Mouse (Mus musculus): Measurements from ENCODE around the gene Olfr963. TPM values are rescaled to one million over a fixed set of nuclear protein-coding genes. Genes with fewer than 3 reads are reported as not detected.
"Not testable (repeated sequence)": the region's sequence is repeated elsewhere in the genome, so short reads cannot be mapped to it uniquely, and the experiment has no call there.

Gene Olfr963
- polyA plus RNA-seq, 1 experiment, result not detected

DNA sequence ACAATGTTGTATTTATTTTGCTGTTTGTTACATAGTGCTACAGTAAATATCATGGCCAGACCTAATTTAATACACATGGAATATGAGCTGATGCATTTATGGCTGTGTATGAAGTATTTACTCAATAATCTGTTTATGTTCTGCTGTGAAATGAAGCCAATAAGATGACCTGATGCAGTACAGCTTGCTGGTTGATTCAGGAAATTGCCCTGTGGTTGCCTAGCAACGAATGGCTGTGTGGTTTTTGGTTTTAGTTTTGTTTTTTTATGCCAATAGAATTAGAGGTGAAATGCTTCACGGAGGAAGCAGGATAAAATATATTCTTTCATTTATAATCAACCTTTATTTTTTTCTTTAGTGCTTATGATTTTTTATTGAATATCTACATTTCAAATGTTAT, 12.3 kb downstream of the Olfr963 start:
- TF ChIP-seq POLR2A (IDR thresholded peaks at IDR 0.05; ENCODE audit: insufficient read depth, low read length) (no peak), CTCF (IDR thresholded peaks at IDR 0.05; ENCODE audit: low read depth, low read length) (no peak), EP300 (IDR thresholded peaks at IDR 0.05; ENCODE audit: insufficient read depth, low read depth, low read length) (no peak)
- no peaks in the 10 kb centered on the region for H3K9me3 ChIP-seq (replicated peaks; ENCODE audit: control insufficient read depth, insufficient read depth, low read length, poor library complexity, severe bottlenecking)

DNA sequence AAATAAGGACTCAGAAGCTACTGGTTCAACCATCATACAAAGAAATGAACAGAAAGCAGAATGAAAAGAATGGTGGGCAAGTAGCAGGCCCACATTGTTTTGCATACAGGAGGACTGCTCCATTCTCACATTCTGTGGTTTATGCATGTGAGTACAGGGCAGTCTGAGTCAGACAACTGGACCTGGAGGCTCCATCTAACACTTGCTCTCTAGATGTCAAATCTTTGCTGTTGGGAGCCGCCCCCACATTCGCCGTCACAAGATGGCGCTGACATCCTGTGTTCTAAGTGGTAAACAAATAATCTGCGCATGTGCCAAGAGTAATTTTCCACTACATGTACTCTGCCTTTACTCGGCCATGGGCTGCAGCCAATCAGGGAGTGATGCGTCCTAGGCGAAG, 34.1 kb downstream of the Olfr963 start:
- H3K4me1 ChIP-seq (ENCODE audit: control insufficient read depth, insufficient read depth, low read length); H3K4me3 ChIP-seq (ENCODE audit: low read depth, low read length); H3K9ac ChIP-seq (ENCODE audit: low read depth, poor library complexity, severe bottlenecking); H3K9me3 ChIP-seq (replicated peaks; ENCODE audit: control insufficient read depth, insufficient read depth, low read length, poor library complexity, severe bottlenecking); H3K36me3 ChIP-seq (ENCODE audit: control insufficient read depth, insufficient read depth, low read length, poor library complexity, severe bottlenecking); H3K27me3 ChIP-seq (ENCODE audit: control insufficient read depth, insufficient read depth, low read length, poor library complexity, severe bottlenecking); H3K27ac ChIP-seq (ENCODE audit: insufficient read depth, low read length): not testable (repeated sequence)

More for the DNA sequence above, 12.3 kb downstream of the Olfr963 start:
- H3K9ac ChIP-seq (ENCODE audit: low read depth, poor library complexity, severe bottlenecking), result no peak overlapping the region
- H3K4me1 ChIP-seq (ENCODE audit: control insufficient read depth, insufficient read depth, low read length), result no peaks in the 10 kb centered on the region
- no peaks in the 10 kb centered on the region for H3K27me3 ChIP-seq (ENCODE audit: control insufficient read depth, insufficient read depth, low read length, poor library complexity, severe bottlenecking)
- H3K27ac ChIP-seq (ENCODE audit: insufficient read depth, low read length), result no peak overlapping the region
- no peaks in the 10 kb centered on the region for H3K36me3 ChIP-seq (ENCODE audit: control insufficient read depth, insufficient read depth, low read length, poor library complexity, severe bottlenecking)
- no peak overlapping the region for H3K4me3 ChIP-seq (ENCODE audit: low read depth, low read length)

DNA sequence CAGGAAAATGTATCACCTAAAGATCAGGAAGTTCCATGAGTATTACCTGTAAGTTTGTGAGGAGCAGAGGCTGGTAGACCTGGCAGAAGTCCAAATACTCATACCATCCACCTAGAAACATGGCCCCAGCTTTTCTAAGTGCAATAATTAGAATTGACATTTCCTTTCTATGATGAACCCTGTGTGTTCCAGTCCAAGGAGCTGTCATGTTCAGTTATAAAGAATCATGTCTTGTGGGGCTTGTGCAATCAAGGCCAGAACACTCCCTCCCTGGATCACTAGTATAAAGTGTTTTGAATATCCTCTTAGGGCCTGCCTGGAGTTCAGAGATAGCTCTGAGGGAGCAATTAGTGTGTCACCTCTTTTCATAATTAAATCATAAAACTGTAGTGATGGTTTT, 40.0 kb downstream of the Olfr963 start, which contains the start of gene Olfr149:
Gene Olfr149 (minus strand): TSS at position 101 of the 400 bp plus-strand sequence.
- H3K4me3 ChIP-seq (ENCODE audit: low read depth, low read length), result no peak within 1 kb of the TSS
- TF ChIP-seq POLR2A (IDR thresholded peaks at IDR 0.05; ENCODE audit: insufficient read depth, low read length) (no peak), EP300 (IDR thresholded peaks at IDR 0.05; ENCODE audit: insufficient read depth, low read depth, low read length) (no peak), CTCF (IDR thresholded peaks at IDR 0.05; ENCODE audit: low read depth, low read length) (no peak)
- no peaks in the 10 kb centered on the region for H3K36me3 ChIP-seq (ENCODE audit: control insufficient read depth, insufficient read depth, low read length, poor library complexity, severe bottlenecking)

DNA sequence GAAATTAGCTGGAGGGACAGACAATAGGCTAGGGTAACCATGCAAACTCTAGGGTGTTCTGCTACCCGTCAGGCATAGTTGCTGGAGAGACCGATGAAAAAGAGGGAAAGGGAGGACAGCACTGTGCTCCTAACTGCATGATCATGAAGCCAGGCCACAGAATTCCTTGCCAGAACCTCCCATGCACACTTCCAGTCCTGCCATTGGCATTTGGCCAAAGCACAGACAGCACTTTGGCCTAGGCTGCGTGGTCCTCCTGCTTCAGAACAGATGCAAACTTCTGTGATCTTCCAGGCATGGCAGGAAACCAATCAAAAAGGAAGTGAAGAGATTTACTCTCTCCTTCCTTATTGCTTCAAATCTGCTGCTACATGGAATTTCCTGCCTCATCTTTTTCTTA, 42.0 kb downstream of the Olfr963 start:
- Histone ChIP-seq H3K4me1 (ENCODE audit: control insufficient read depth, insufficient read depth, low read length) (no peaks in the 10 kb centered on the region), H3K36me3 (ENCODE audit: control insufficient read depth, insufficient read depth, low read length, poor library complexity, severe bottlenecking) (no peaks in the 10 kb centered on the region), H3K9ac (ENCODE audit: low read depth, poor library complexity, severe bottlenecking) (no peak overlapping the region), H3K27ac (ENCODE audit: insufficient read depth, low read length) (no peak overlapping the region), H3K27me3 (ENCODE audit: control insufficient read depth, insufficient read depth, low read length, poor library complexity, severe bottlenecking) (no peaks in the 10 kb centered on the region), H3K4me3 (ENCODE audit: low read depth, low read length) (no peak overlapping the region), H3K9me3 (replicated peaks; ENCODE audit: control insufficient read depth, insufficient read depth, low read length, poor library complexity, severe bottlenecking) (no peaks in the 10 kb centered on the region)
- TF ChIP-seq EP300 (IDR thresholded peaks at IDR 0.05; ENCODE audit: insufficient read depth, low read depth, low read length) (no peak), POLR2A (IDR thresholded peaks at IDR 0.05; ENCODE audit: insufficient read depth, low read length) (no peak), CTCF (IDR thresholded peaks at IDR 0.05; ENCODE audit: low read depth, low read length) (no peak)

More for the DNA sequence above, 40.0 kb downstream of the Olfr963 start, which contains the start of gene Olfr149:
- H3K9me3 ChIP-seq (replicated peaks; ENCODE audit: control insufficient read depth, insufficient read depth, low read length, poor library complexity, severe bottlenecking), result no peaks in the 10 kb centered on the region
- no peak within 1 kb of the TSS for H3K9ac ChIP-seq (ENCODE audit: low read depth, poor library complexity, severe bottlenecking)
- H3K27me3 ChIP-seq (ENCODE audit: control insufficient read depth, insufficient read depth, low read length, poor library complexity, severe bottlenecking), result no peaks in the 10 kb centered on the region
- H3K4me1 ChIP-seq (ENCODE audit: control insufficient read depth, insufficient read depth, low read length), result no peaks in the 10 kb centered on the region
- H3K27ac ChIP-seq (ENCODE audit: insufficient read depth, low read length), result no peak within 1 kb of the TSS

DNA sequence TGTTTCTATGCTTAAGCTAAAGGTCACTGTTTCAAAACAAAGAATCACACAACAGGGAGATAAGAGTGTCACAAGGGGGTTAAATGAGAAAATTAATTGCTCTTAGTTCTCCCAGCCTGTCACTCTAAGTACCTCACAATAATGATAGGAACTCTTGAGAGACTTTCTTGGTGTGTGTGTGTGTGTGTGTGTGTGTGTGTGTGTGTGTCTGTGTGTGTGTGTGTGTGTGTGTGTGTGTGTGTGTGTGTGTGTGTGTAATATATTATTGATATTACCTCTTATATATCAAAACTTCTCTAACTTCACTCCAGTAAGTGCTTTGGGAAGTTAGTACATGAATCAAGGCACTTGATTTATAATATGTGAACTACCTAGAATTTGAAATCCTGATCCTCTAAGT, 44.0 kb downstream of the Olfr963 start, which contains the start of gene Olfr965:
Gene Olfr965 (plus strand): TSS at position 301 of the 400 bp plus-strand sequence.
- Histone ChIP-seq H3K4me1 (ENCODE audit: control insufficient read depth, insufficient read depth, low read length) (no peaks in the 10 kb centered on the region), H3K27ac (ENCODE audit: insufficient read depth, low read length) (no peak within 1 kb of the TSS), H3K4me3 (ENCODE audit: low read depth, low read length) (no peak within 1 kb of the TSS), H3K9ac (ENCODE audit: low read depth, poor library complexity, severe bottlenecking) (no peak within 1 kb of the TSS), H3K27me3 (ENCODE audit: control insufficient read depth, insufficient read depth, low read length, poor library complexity, severe bottlenecking) (no peaks in the 10 kb centered on the region), H3K9me3 (replicated peaks; ENCODE audit: control insufficient read depth, insufficient read depth, low read length, poor library complexity, severe bottlenecking) (no peaks in the 10 kb centered on the region), H3K36me3 (ENCODE audit: control insufficient read depth, insufficient read depth, low read length, poor library complexity, severe bottlenecking) (no peaks in the 10 kb centered on the region)
- TF ChIP-seq CTCF (IDR thresholded peaks at IDR 0.05; ENCODE audit: low read depth, low read length) (no peak), POLR2A (IDR thresholded peaks at IDR 0.05; ENCODE audit: insufficient read depth, low read length) (no peak)

Other genes with a start within 250 kb of the Olfr963 start
- gene Olfr952, start 240.1 kb upstream of the Olfr963 start, polyA plus RNA-seq (2011; ENCODE audit: insufficient read depth, insufficient read length, low read depth, missing spikeins), result not detected in 2 replicates
- not detected in 2 replicates for gene Olfr954, start 210.5 kb upstream of the Olfr963 start, polyA plus RNA-seq (2011; ENCODE audit: insufficient read depth, insufficient read length, low read depth, missing spikeins)
- not detected in 2 replicates for gene Olfr955, start 195.3 kb upstream of the Olfr963 start, polyA plus RNA-seq (2011; ENCODE audit: insufficient read depth, insufficient read length, low read depth, missing spikeins)
- gene Olfr44, start 173.2 kb upstream of the Olfr963 start, polyA plus RNA-seq (2011; ENCODE audit: insufficient read depth, insufficient read length, low read depth, missing spikeins), result not detected in 2 replicates
- not detected in 2 replicates for gene Olfr957, start 151.4 kb upstream of the Olfr963 start, polyA plus RNA-seq (2011; ENCODE audit: insufficient read depth, insufficient read length, low read depth, missing spikeins)
- not detected in 2 replicates for gene Olfr958, start 113.2 kb upstream of the Olfr963 start, polyA plus RNA-seq (2011; ENCODE audit: insufficient read depth, insufficient read length, low read depth, missing spikeins)
- gene Olfr959, start 91.6 kb upstream of the Olfr963 start, polyA plus RNA-seq (2011; ENCODE audit: insufficient read depth, insufficient read length, low read depth, missing spikeins), result not detected in 2 replicates
- gene AW551984, start 62.8 kb upstream of the Olfr963 start, polyA plus RNA-seq (2011; ENCODE audit: insufficient read depth, insufficient read length, low read depth, missing spikeins), result 1.5 and 2.0 TPM in 2 replicates
- gene Olfr148, start 56.5 kb upstream of the Olfr963 start, polyA plus RNA-seq (2011; ENCODE audit: insufficient read depth, insufficient read length, low read depth, missing spikeins), result not detected in 2 replicates
- gene Olfr960, start 45.8 kb upstream of the Olfr963 start, polyA plus RNA-seq (2011; ENCODE audit: insufficient read depth, insufficient read length, low read depth, missing spikeins), result not detected in 2 replicates
- gene Olfr961, start 22.1 kb upstream of the Olfr963 start, polyA plus RNA-seq (2011; ENCODE audit: insufficient read depth, insufficient read length, low read depth, missing spikeins), result not detected in 2 replicates
- not detected in 2 replicates for gene Olfr149, start 39.9 kb downstream of the Olfr963 start, polyA plus RNA-seq (2011; ENCODE audit: insufficient read depth, insufficient read length, low read depth, missing spikeins)
- gene Olfr965, start 44.1 kb downstream of the Olfr963 start, polyA plus RNA-seq (2011; ENCODE audit: insufficient read depth, insufficient read length, low read depth, missing spikeins), result not detected in 2 replicates
- not detected in 2 replicates for gene Olfr150, start 63.8 kb downstream of the Olfr963 start, polyA plus RNA-seq (2011; ENCODE audit: insufficient read depth, insufficient read length, low read depth, missing spikeins)
- gene Olfr967, start 79.0 kb downstream of the Olfr963 start, polyA plus RNA-seq (2011; ENCODE audit: insufficient read depth, insufficient read length, low read depth, missing spikeins), result not detected in 2 replicates
- not detected in 2 replicates for gene Olfr968, start 116.0 kb downstream of the Olfr963 start, polyA plus RNA-seq (2011; ENCODE audit: insufficient read depth, insufficient read length, low read depth, missing spikeins)
- not detected in 2 replicates for gene Olfr969, start 123.7 kb downstream of the Olfr963 start, polyA plus RNA-seq (2011; ENCODE audit: insufficient read depth, insufficient read length, low read depth, missing spikeins)
- gene Olfr970, start 141.7 kb downstream of the Olfr963 start, polyA plus RNA-seq (2011; ENCODE audit: insufficient read depth, insufficient read length, low read depth, missing spikeins), result not detected in 2 replicates
- gene Olfr971, start 169.7 kb downstream of the Olfr963 start, polyA plus RNA-seq (2011; ENCODE audit: insufficient read depth, insufficient read length, low read depth, missing spikeins), result not detected in 2 replicates
- gene Olfr972, start 199.2 kb downstream of the Olfr963 start, polyA plus RNA-seq (2011; ENCODE audit: insufficient read depth, insufficient read length, low read depth, missing spikeins), result not detected in 2 replicates
- not detected in 2 replicates for gene Olfr229, start 240.1 kb downstream of the Olfr963 start, polyA plus RNA-seq (2011; ENCODE audit: insufficient read depth, insufficient read length, low read depth, missing spikeins)

All from ES-Bruce4 (cell line).